Mouse (Mus musculus) midbrain, embryonic 16.5 days (tissue): ENCODE measurements around the gene Dynlt1b. TPM values are rescaled to one million over a fixed set of nuclear protein-coding genes. Genes with fewer than 3 reads are reported as not detected.
A peak's percentile ranks its signal among the peaks of the same experiment; 100 is the strongest.
"Not testable (repeated sequence)": the region's sequence is repeated elsewhere in the genome, so short reads cannot be mapped to it uniquely, and the experiment has no call there.

Experiments
- ATAC-seq: fragments of 200-750 bp; cut with Nextera tagmentation; 2 replicates; pipeline ENCODE4 v1.8.0; 2017; ENCODE audit warnings: moderate TSS enrichment
- H3K27ac ChIP-seq: fragments of 300-500 bp; sonication (generic); 2 replicates; pipeline ENCODE4 v1.5.1; 2014; ENCODE audit warnings: mild to moderate bottlenecking, low read length, mixed read lengths
- H3K27me3 ChIP-seq: fragments of 300-500 bp; sonication (generic); 2 replicates; pipeline ENCODE4 v1.6.1; 2014; ENCODE audit warnings: low read depth, low read length, mixed read lengths; ENCODE audit not compliant: control insufficient read depth, insufficient read depth
- H3K36me3 ChIP-seq: fragments of 300-500 bp; sonication (generic); 2 replicates; pipeline ENCODE4 v1.6.1; 2014; ENCODE audit warnings: mild to moderate bottlenecking, low read length, moderate library complexity, mixed read lengths; ENCODE audit not compliant: control insufficient read depth, insufficient read depth
- H3K4me1 ChIP-seq: fragments of 300-500 bp; sonication (generic); 2 replicates; pipeline ENCODE4 v1.6.1; 2014; ENCODE audit warnings: mild to moderate bottlenecking, low read length, mixed read lengths; ENCODE audit not compliant: control insufficient read depth, insufficient read depth
- H3K4me2 ChIP-seq: fragments of 300-500 bp; sonication (generic); 2 replicates; pipeline ENCODE4 v1.6.1; 2014; ENCODE audit warnings: mild to moderate bottlenecking, low read length, mixed read lengths
- H3K4me3 ChIP-seq: fragments of 300-500 bp; sonication (generic); 2 replicates; pipeline ENCODE4 v1.5.1; 2014; ENCODE audit warnings: low read depth, mild to moderate bottlenecking, low read length, moderate library complexity, mixed read lengths
- H3K9ac ChIP-seq: fragments of 300-500 bp; sonication (generic); 2 replicates; pipeline ENCODE4 v1.6.1; 2014; ENCODE audit warnings: low read depth, low read length, mixed read lengths
- H3K9me3 ChIP-seq: fragments of 300-500 bp; sonication (generic); replicated peaks from 2 replicates; pipeline ENCODE4 v1.6.1; 2014; ENCODE audit warnings: mild to moderate bottlenecking, low read length, mixed read lengths; ENCODE audit not compliant: control insufficient read depth, poor library complexity, severe bottlenecking
- WGBS: fragments of 180-500 bp; shearing (Covaris S2); extraction: QIAGEN DNeasy Blood & Tissue Kit; methylation state at CpG from one replicate; pipeline ENCODE4 v1.1.7; 2014; 5-methylcytosine and 5-hydroxymethylcytosine counted together
- polyA plus RNA-seq: library from polyadenylated mRNA; unstranded; fragments of >200 nt; fragmentation: Nextera tagmentation; extraction: Ambion mirVana; gene quantifications from 2 replicates; pipeline ENCODE4 v1.2.1, GENCODE M21; 2015

Gene Dynlt1b
- polyA plus RNA-seq, 1 experiment from 2014 or later: 1,051 TPM

DNA sequence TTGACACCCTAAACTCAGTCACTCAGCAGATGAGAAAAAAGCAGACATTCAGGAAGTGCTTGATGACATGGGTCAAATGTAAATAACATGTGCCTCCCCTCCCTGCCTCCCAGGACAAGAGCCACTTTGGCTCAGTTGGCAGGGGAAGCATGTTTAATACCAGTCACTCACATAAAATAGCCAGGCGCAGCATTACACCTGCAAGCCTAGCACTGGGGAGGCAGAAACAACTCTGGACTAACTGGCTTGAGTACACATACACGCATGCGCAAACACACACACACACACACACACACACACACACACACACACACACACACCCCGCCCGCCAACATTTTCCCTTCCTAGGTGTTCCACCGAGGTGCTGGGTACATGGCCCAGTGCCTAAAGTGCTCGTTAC lies 40.8 kb downstream of the Dynlt1b start:
- 91% methylated on average over 5 of the region's 7 CpGs for WGBS
- not testable (repeated sequence) for H3K4me3 ChIP-seq, H3K9ac ChIP-seq, H3K4me2 ChIP-seq, H3K27me3 ChIP-seq, H3K27ac ChIP-seq, H3K36me3 ChIP-seq, H3K9me3 ChIP-seq, H3K4me1 ChIP-seq, ATAC-seq

DNA sequence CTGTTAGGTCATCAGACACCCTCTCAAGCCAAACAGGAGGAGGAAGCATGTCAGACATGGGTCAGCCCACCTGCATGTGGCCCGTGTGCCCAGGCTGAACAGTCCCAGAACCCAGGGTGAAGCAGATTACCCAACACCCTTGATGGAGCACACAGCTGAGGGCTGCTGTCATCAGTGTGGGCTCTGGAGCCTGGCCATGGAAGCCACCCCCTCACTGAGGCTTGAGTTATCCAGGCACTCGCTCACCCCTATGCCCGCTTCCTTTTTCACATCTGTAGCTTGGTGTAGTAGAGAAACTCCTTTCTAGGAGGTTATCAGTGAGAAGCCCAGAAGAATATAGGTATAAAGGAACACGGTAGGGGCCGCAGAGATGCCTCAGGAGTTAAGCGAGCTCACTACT lies 45.4 kb downstream of the Dynlt1b start:
- not testable (repeated sequence) for H3K36me3 ChIP-seq, H3K9ac ChIP-seq, H3K27me3 ChIP-seq, H3K4me2 ChIP-seq, H3K4me3 ChIP-seq, ATAC-seq, H3K27ac ChIP-seq, H3K9me3 ChIP-seq
- WGBS: 95% methylated on average over 6 of the region's 6 CpGs
- H3K4me1 ChIP-seq: peaks cover 13% of the 10 kb centered on the region

DNA sequence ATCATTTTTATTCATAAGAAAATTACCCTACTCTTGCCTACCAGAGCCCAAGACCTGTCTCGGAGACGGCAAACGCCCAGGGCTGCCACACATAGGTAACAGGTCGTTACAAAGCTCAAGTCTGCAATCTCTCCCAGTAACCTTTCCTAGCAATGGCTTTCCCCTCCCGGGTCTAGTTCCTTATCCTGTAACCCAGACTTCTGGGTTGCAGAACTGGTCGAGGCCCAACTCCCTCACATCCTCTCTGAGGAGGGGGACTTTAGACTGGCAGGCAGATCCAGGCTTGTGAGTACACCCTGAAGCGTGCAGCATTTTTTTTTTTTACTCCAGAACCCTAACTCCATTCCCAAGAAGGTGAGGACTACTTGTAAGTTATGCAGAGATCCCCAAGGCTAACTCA lies 46.0 kb downstream of the Dynlt1b start:
- not testable (repeated sequence) for H3K27me3 ChIP-seq, H3K9me3 ChIP-seq, H3K36me3 ChIP-seq, H3K27ac ChIP-seq, ATAC-seq
- H3K4me3 ChIP-seq: peak overlapping the region; percentile 69
- H3K4me1 ChIP-seq: peaks cover 13% of the 10 kb centered on the region
- H3K4me2 ChIP-seq: peak overlapping the region; percentile 96
- peak overlapping the region; percentile 83; the same call in 1 of the 2 replicates for H3K9ac ChIP-seq
- WGBS: 70% methylated on average over 7 of the region's 7 CpGs

DNA sequence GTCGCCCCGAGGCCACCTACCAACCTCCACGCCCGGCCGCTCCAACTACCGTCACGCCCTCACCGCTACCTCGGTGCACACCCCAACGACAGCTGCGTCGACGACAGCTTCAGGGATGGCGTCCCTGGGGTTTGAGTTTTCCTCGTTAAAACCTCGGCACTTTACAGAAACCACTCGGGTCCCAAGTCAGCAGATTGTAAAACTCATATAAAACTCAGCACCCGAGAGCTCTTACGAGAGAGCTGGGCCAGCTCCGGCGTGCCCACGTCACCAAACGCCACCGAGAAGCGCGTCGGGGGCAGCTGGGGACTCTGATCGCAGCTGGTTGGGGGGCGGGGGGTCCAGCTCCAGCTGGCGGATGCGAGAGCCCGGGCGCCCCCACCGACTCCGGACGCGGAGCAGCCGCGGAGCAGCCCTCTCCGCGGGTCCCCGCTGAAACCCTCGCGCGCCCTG lies 46.6 kb downstream of the Dynlt1b start:
- Histone ChIP-seq H3K4me3 (peak overlapping the region; percentile 69), H3K4me1 (peaks cover 13% of the 10 kb centered on the region), H3K27ac (peak overlapping the region; percentile 62), H3K9ac (peak overlapping the region; percentile 83), H3K4me2 (peak overlapping the region; percentile 96)
- peak; percentile 70 for ATAC-seq
- not testable (repeated sequence) for H3K27me3 ChIP-seq, H3K9me3 ChIP-seq, H3K36me3 ChIP-seq
- under 1% methylated on average over 45 of the region's 45 CpGs for WGBS

DNA sequence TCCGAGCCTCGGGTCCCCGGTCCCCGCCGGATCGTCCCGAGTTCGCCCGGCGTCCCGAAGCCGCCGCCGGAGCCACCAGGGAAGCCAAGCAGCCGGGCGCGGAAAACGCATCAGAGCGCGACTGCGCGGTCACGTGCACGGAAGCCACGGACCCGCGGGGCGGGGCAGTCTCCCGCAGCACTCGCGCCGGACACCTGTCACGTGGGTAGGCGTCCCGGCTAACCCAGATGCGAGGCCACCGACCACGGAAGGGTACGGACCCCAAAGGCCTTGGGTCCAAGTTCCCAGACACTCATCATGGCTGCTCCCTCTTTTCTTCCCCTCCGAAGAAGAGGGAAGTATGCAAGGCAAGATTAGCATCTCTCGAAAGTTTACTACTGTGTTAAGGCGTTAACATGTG lies 47.1 kb downstream of the Dynlt1b start:
- Histone ChIP-seq H3K27ac (peak overlapping the region; percentile 62; the same call in 1 of the 2 replicates), H3K9ac (peak overlapping the region; percentile 83), H3K4me3 (peak overlapping the region; percentile 69), H3K4me2 (peak overlapping the region; percentile 96), H3K4me1 (peaks cover 13% of the 10 kb centered on the region)
- ATAC-seq: peak; percentile 71
- not testable (repeated sequence) for H3K36me3 ChIP-seq, H3K9me3 ChIP-seq, H3K27me3 ChIP-seq
- WGBS: under 1% methylated on average over 32 of the region's 42 CpGs

DNA sequence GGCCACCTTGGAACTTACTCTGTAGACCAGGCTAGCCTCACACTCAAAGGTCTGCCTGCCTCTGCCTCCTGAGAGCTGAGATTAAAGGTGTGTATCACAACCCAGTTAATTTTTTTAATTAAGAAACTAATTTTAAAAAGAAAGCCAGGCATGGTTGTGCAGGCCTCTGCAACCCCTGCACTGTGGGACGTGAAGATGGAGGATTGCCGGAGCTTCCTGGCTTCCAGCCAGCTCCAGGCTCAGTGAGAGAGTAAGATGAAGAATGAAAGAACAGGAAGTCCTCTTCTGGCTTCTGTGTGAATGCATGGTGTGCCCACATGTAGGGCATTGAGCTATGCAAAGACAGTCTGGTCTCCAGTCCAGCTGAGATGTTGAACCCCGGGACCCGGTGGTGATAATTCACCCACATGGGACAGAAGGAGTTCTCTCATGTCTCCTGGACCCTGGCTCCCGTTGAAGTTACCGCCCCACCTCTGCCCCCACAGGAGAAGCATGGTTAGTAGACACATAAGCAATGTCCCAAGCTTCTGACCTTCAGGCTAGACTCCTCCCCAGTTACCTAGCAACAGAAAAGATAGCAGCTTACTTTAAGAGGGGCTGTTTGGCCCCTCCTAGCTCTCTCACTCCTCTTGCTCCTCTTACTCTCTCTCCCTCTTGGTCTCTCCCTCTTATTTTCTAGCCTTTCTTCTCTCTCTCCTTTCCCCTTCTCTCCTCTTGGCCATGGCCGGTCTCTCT lies 51.1 kb downstream of the Dynlt1b start:
- not testable (repeated sequence) for H3K4me1 ChIP-seq, H3K27me3 ChIP-seq, ATAC-seq, H3K9ac ChIP-seq, H3K4me3 ChIP-seq, H3K9me3 ChIP-seq, H3K27ac ChIP-seq, H3K36me3 ChIP-seq, H3K4me2 ChIP-seq
- 62% methylated on average over 4 of the region's 7 CpGs for WGBS

DNA sequence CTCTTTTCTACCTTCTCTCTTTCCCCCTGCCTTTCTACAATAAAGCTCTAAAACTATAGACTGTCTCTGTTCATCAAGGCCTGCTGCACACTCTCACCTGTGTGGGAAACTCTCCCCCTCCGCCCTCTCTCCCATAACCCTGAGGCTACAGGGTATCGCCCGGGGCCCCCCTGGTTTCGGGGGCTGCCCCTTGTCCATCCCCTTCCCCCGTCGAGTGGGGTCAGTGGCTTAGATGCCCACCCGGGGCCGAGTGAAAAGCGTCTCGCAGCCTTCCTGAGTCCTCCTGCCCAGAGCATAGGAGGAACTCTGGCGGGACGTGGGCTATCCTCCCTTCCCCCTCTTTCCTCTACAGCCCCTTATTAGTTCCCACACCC lies 51.7 kb downstream of the Dynlt1b start:
- H3K27ac ChIP-seq, H3K4me2 ChIP-seq, H3K4me3 ChIP-seq, H3K27me3 ChIP-seq, H3K4me1 ChIP-seq, H3K9me3 ChIP-seq, H3K36me3 ChIP-seq, H3K9ac ChIP-seq, ATAC-seq: not testable (repeated sequence)
- 87% methylated on average over 12 of the region's 12 CpGs for WGBS

DNA sequence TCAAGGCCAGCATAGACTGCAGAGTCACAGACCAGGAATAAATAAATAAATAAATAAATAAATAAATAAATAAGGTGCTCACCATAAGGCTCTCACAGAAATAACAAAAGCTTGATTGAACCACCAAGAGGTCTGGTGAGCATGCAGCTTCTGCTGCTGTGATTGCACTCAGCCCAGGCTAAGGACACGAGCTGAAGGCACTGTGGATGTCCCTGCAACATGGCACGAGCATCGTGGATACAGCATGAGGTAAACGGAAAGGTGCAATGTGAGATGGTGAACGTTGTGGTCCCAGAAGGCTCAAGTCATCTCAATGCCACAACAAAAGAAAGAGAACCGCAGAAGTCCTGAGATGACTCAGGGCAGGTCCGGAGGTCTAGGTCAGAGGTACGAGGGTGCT lies 52.3 kb downstream of the Dynlt1b start:
- 91% methylated on average over 7 of the region's 8 CpGs for WGBS
- not testable (repeated sequence) for H3K27ac ChIP-seq, H3K36me3 ChIP-seq, H3K27me3 ChIP-seq, H3K4me1 ChIP-seq, H3K9ac ChIP-seq, H3K4me3 ChIP-seq, H3K4me2 ChIP-seq, ATAC-seq, H3K9me3 ChIP-seq
